Mouse (Mus musculus) thymus, adult 2 months (tissue): Measurements from ENCODE around the gene Mrs2. TPM values are rescaled to one million over a fixed set of nuclear protein-coding genes. Genes with fewer than 3 reads are reported as not detected.
A peak's percentile ranks its signal among the peaks of the same experiment; 100 is the strongest.

Source experiments
- DNase-seq: peaks from one replicate; pipeline ENCODE4 v3.0.0; 2021
- H3K27ac ChIP-seq: fragments of 200-500 bp; 2 replicates; pipeline ENCODE4 v1.5.1; 2012; ENCODE audit warnings: low read length, control low read depth; ENCODE audit not compliant: control insufficient read depth, insufficient read depth
- H3K27me3 ChIP-seq: fragments of 200-500 bp; 2 replicates; pipeline ENCODE4 v1.6.1; 2012; ENCODE audit warnings: mild to moderate bottlenecking, low read length, moderate library complexity, mixed read lengths; ENCODE audit not compliant: control insufficient read depth, insufficient read depth
- H3K36me3 ChIP-seq: fragments of 200-500 bp; 2 replicates; pipeline ENCODE4 v1.6.1; 2012; ENCODE audit warnings: mild to moderate bottlenecking, low read length, moderate library complexity; ENCODE audit not compliant: control insufficient read depth, insufficient read depth
- H3K4me1 ChIP-seq: fragments of 200-500 bp; replicated peaks from 2 replicates; pipeline ENCODE4 v1.6.1; 2012; ENCODE audit warnings: low read length; ENCODE audit not compliant: control insufficient read depth, insufficient read depth
- H3K4me3 ChIP-seq: fragments of 200-500 bp; 2 replicates; pipeline ENCODE4 v1.5.1; 2012; ENCODE audit warnings: mild to moderate bottlenecking, low read length, control low read depth, moderate library complexity; ENCODE audit not compliant: control insufficient read depth, insufficient read depth
- CTCF ChIP-seq: fragments of 200-500 bp; IDR thresholded peaks from 2 replicates; pipeline ENCODE4 v1.5.1; 2012; ENCODE audit warnings: mild to moderate bottlenecking, control low read depth, low read length, moderate library complexity, borderline replicate concordance; ENCODE audit not compliant: control insufficient read depth, poor library complexity, insufficient read depth; ENCODE audit errors: extremely low read depth
- POLR2A ChIP-seq: fragments of 200-500 bp; IDR thresholded peaks from 2 replicates; pipeline ENCODE4 v1.6.1; 2012; ENCODE audit warnings: mild to moderate bottlenecking, low read length, control low read depth, moderate library complexity; ENCODE audit not compliant: control insufficient read depth, poor library complexity, insufficient read depth; ENCODE audit errors: extremely low read depth
- WGBS: fragments of 180-500 bp; shearing (Covaris S2); methylation state at CpG from one replicate; pipeline ENCODE4 v1.1.7; 2018; 5-methylcytosine and 5-hydroxymethylcytosine counted together
- polyA plus RNA-seq: library from polyadenylated mRNA; depleted of rRNA; stranded (reverse); fragments of >200 nt; gene quantifications from 2 replicates; pipeline ENCODE4 v1.2.3, GENCODE M21; 2012

Mrs2 gene
- polyA plus RNA-seq, 1 experiment = 39.1 TPM

DNA sequence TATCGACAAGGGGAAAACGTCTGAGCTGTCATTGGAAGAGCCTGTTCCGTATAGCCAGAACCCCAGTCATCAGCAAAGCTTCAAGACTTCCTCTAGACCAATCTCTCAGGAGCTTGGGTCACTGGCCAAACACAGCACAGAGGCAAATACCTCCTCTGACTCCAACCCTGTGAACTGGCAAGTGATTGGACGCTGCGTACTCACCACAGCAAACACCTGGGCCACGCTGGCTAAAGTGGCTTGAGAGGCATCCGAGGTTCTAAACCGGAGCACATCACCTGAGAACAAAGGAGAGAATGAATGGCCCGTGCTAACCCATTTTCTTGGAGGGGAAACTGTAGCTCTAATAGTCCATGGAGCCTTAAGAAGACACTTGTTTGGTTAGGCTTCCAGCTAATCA lies 1.9 kb downstream of the Mrs2 start:
- Histone ChIP-seq H3K4me3 (no peak overlapping the region), H3K27ac (no peak overlapping the region), H3K36me3 (no peaks in the 10 kb centered on the region), H3K4me1 (peaks cover 6% of the 10 kb centered on the region), H3K27me3 (no peaks in the 10 kb centered on the region)
- DNase-seq = no peak
- 98% methylated on average over 9 of the region's 9 CpGs for WGBS
- TF ChIP-seq POLR2A (no peak), CTCF (no peak)

DNA sequence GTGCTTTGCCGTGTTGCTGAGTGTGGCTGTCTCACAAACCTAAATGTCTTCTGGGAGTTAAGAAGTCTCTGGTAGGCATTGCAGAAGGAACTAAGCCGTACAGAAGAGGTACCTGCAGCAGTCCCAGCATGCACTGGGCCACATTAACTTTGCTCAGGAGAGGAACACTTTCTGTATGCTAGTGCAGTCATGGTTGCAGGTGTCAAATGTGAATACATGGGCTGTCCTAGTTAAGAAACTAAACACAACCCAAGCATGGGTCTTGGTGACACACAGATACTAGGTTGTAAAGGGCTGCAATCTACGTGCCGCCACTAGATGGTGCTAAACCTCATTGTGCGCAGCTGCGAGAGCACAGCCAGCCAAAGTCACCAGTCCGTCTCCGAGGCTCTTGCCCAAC lies 13.1 kb downstream of the Mrs2 start:
- no peaks in the 10 kb centered on the region for H3K4me1 ChIP-seq
- no peaks in the 10 kb centered on the region for H3K27me3 ChIP-seq
- H3K27ac ChIP-seq = no peak overlapping the region
- no peak overlapping the region for H3K4me3 ChIP-seq
- H3K36me3 ChIP-seq = peaks cover 19% of the 10 kb centered on the region
- TF ChIP-seq POLR2A (no peak), CTCF (no peak)
- DNase-seq = peak; percentile 52
- WGBS = 42% methylated on average over 8 of the region's 8 CpGs

DNA sequence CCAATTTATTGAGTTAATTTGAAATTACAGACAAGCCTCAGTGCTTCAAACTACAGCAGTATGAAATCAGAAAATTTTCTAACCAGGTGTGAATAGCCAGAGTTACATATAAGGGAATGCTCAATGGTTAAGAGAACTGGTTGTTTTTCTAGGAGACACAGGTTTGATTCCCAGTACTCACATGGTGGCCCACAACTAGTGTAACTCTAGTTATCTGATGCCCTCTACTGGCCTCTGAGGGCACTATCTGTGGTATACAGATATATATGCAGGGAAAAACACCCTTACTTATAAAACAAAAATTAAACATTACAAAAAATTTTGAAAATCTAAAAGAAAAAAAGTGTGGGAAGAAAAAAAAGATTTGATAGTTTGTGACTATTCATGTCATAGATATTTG lies 17.2 kb downstream of the Mrs2 start:
- TF ChIP-seq POLR2A = no peak
- no peak for TF ChIP-seq CTCF

DNA sequence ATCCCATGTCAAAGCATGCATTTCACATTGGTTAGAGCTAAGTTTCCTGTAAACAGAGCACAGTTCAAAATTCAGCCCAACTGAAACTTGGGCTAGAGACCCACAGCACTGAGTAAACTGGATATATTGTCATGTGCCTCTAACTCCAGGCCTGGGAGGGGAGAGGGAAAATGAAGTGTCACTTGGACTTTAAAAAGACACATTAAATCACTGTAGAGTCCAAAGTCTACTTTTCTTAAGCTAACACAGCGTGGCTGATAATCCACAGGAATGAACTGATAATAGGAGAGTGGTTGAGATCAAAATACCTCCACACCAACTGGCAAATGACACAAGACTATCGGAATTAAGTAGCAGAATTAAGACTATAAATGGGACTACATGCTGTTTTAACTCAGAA lies 20.6 kb downstream of the Mrs2 start:
- H3K4me1 ChIP-seq = no peaks in the 10 kb centered on the region
- no peak overlapping the region for H3K27ac ChIP-seq
- H3K36me3 ChIP-seq = peaks cover 79% of the 10 kb centered on the region
- WGBS = 95% methylated on average over 2 of the region's 2 CpGs
- H3K27me3 ChIP-seq = no peaks in the 10 kb centered on the region
- TF ChIP-seq POLR2A = no peak
- no peak for TF ChIP-seq CTCF
- no peak for DNase-seq
- H3K4me3 ChIP-seq = no peak overlapping the region

More for the DNA sequence above, 17.2 kb downstream of the Mrs2 start:
- Histone ChIP-seq H3K27me3 (no peaks in the 10 kb centered on the region), H3K4me3 (no peak overlapping the region), H3K4me1 (no peaks in the 10 kb centered on the region), H3K36me3 (peaks cover 55% of the 10 kb centered on the region), H3K27ac (no peak overlapping the region)
- no peak for DNase-seq

DNA sequence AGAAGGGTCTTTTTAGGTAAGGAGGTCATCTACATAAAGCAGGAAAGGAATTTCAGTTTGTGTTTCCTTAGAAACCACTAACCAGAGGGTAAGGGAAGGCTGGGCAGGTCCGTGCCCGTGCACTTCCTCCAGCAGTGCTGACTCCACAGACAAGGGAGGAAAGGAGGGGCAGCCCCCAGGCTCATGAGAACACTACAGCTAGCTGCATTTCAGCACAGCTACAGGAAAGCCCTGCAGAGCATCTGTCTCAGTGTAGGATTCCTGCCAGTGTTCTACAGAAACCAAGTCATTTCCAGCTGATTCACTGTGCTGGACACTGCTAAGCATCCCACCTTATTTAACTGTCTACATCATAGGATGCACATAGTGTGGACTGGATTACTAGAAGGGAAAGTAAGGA lies 27.0 kb downstream of the Mrs2 start:
- WGBS = 34% methylated on average over 2 of the region's 2 CpGs
- H3K36me3 ChIP-seq = peaks cover 45% of the 10 kb centered on the region
- H3K27me3 ChIP-seq = no peaks in the 10 kb centered on the region
- H3K4me1 ChIP-seq = peaks cover 6% of the 10 kb centered on the region; the same call in 1 of the 2 replicates
- H3K4me3 ChIP-seq = no peak overlapping the region
- no peak for TF ChIP-seq CTCF
- TF ChIP-seq POLR2A = no peak
- H3K27ac ChIP-seq = no peak overlapping the region
- no peak for DNase-seq

DNA sequence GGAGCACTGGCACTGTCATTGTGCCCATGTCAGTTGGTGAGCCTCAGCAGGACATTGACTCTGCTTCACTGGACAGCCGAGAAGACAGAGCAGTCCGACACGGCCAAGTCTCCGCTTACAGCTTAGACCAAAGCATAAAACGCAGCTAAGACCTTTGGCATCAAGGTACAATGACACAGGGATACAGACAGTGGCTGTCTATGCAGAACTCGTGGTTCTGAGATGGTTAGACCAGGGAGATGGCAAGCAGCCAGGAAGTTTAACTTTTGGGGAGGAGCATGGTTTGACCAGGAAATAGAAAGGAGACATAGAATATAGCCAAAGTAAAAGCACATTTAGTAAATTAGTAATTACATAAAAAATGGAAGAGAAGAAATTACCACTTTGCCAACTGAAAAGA lies 31.2 kb downstream of the Mrs2 start:
- Histone ChIP-seq H3K27ac (no peak overlapping the region), H3K36me3 (peaks cover 9% of the 10 kb centered on the region), H3K27me3 (no peaks in the 10 kb centered on the region), H3K4me1 (peaks cover 6% of the 10 kb centered on the region; the same call in 1 of the 2 replicates), H3K4me3 (no peak overlapping the region)
- TF ChIP-seq CTCF (no peak), POLR2A (no peak)
- DNase-seq = no peak
- 75% methylated on average over 6 of the region's 6 CpGs for WGBS

DNA sequence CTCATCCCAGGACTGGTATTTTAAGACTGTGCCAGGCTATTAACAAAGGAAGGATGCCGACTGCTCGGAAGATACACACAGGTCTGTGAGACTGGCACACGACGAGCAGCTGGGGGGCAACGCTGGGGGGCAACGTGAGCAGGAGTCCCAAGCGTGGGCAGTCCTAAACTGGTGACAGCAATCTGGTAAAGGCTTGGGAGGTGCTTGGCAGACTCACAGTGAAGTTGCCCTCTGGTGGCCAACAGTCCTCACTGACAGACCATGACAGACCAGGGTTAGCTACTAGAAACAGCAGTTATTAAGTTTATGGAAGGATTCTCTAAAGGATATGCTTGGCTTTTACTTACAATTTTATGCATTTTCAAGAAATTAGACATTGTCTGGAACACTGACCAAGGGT lies 31.8 kb downstream of the Mrs2 start:
- no peak; the same call in 1 of the 2 replicates for TF ChIP-seq CTCF
- TF ChIP-seq POLR2A = no peak
- Histone ChIP-seq H3K36me3 (peaks cover 3% of the 10 kb centered on the region; the same call in 1 of the 2 replicates), H3K27me3 (no peaks in the 10 kb centered on the region), H3K4me1 (peaks cover 6% of the 10 kb centered on the region; the same call in 1 of the 2 replicates), H3K4me3 (no peak overlapping the region), H3K27ac (no peak overlapping the region)
- WGBS = 59% methylated on average over 7 of the region's 7 CpGs
- peak; percentile 42 for DNase-seq
